Mouse (Mus musculus) CD8-positive naive resting alpha-beta T cell, adult 2 months (primary cell): ENCODE results near the gene Per1.

Source experiments
- DNase-seq, 2 experiments: peaks; one replicate each; pipeline ENCODE4 v3.0.0; 2022; ENCODE audit warnings: low read depth in 2 of 2, low spot score in 2 of 2

The Per1 gene

GRCm38 (mm10) chr11:69094697-69095429 lies at the start of gene Per1:
TSS of gene Per1 (plus strand) at chr11:69095217.
- peak; percentile 99 for DNase-seq

- DNase-seq, result peak; percentile 50 to 76
Observed at GRCm38 (mm10) chr11:69045531-69046394, 49.3 kb upstream of the Per1 start, which contains the start of gene Aurkb. TSS of gene Aurkb (plus strand) at chr11:69045647.

DNA sequence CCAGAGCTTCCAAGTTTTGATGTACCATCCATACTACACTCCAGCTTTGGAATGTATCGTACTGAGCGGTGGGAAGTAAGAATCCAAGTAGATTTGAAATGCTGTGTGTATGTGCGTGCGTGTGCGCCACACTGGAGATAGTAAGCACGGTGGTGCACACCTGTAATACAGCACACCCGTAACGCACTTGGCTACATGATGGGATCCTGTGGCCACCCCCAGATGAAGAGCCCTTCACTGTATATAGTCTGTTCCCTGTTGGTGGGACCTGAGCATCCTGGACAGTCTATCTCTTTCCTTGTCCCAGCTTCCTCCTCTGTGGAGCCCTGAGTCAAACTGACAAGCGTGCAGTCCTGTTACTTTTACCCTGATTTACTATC lies 48.6 kb upstream of the Per1 start:
- DNase-seq, result no peak

GRCm38 (mm10) chr11:69047592-69047991 lies 47.4 kb upstream of the Per1 start:
- no peak for DNase-seq

DNA sequence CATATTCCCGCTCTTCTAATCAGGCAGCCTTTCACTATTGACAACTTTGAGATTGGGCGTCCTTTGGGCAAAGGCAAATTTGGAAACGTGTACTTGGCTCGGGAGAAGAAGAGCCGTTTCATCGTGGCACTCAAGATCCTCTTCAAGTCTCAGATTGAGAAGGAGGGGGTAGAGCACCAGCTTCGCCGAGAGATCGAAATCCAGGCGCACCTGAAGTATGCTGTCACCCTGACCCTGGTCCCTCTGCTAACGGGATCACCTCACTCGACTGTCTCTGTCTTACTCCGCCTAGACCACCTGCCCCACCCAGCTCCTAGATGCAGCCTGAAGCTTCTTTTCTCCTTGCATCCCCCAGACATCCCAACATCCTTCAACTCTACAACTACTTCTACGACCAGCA lies 46.9 kb upstream of the Per1 start:
- DNase-seq, result no peak

DNA sequence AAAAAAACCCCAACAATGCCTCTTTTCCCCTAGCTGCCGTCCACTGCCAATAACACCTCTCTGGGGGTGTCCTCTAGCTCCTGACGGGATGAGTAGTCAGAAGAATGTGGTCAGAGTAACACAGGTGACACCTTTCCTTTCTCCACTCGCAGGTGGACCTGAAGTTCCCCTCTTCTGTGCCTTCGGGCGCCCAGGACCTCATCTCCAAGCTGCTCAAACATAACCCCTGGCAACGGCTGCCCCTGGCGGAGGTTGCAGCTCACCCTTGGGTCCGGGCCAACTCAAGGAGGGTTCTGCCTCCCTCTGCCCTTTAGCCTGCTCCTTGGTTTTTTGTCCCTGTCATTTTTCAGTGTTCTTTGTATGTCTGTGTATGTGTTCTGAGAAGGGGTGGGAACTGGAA lies 44.3 kb upstream of the Per1 start:
- no peak for DNase-seq

DNA sequence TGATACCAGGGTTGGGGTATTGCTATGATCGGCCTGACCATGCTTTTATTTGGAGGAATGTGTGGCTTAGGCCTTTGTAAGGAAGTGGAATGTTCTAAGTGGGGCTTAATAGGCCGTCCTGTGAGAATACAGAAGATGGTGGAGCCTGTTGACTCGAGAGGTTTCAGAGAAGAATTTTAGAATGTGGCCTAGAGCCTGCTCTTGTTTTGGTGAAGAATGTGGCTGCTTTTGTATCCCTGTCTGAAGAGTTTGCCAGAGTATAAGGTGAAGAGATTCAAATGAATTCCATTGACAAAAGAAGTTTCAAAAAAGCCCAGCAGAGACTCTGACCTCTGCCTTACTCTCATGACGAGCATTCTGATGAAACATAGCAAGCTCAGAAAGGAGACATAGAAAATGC lies 43.2 kb upstream of the Per1 start:
- no peak for DNase-seq

- DNase-seq, result no peak
Observed at GRCm38 (mm10) chr11:69052824-69053421, 42.1 kb upstream of the Per1 start.

DNA sequence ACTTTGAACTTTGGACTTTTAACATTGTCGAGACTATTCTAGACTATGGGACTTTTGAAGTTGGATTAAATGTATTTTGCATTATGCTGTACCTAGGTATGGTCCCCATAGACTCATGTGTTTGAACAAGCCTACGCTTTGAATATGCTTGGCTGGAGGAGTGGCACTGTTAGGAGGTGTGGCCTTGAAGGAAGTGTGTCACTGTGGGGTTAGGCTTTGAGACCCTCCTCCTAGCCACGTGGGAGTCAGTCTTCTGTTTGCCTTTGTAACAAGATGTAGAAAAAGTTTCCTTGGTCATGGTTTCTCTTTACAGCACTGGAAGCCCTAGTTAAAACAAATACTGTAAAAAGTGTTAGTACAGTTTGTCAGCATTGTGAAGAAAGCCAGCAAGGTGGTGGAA lies 41.2 kb upstream of the Per1 start:
- no peak for DNase-seq

- no peak for DNase-seq
Observed at GRCm38 (mm10) chr11:69058265-69058664, 36.8 kb upstream of the Per1 start.

DNA sequence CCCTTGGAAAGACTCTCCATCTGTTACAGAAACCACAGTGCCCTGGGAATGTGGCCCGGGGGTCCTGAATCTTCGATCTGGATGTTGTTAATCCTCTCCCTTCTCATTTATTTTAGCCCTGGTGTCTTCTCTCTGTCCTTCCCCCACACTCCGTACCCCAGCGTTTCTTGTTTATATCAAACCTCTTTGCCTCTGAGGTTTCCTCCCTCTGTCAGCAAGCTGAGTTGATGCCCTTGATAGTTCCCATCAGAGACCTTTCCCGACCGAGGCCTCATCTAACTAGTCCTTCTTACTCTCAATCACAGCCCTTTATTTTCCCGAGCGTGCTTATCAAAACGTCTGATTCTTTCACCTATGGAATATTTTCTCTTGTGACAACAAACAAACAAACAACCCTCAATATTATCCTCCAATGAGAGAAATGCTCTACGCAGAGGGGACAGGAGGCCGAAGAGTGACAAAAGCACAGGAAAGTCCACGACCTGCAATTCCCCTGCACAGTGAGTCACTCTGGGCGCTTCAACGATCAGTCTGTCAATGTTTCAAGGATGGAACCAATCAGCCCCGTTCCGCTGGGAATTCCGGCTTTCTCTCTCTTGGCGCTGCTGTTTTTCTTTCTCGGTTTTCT lies 36.2 kb upstream of the Per1 start:
- DNase-seq, result no peak

- peak; percentile 88 to 91 for DNase-seq
Observed at GRCm38 (mm10) chr11:69059357-69059974, 35.6 kb upstream of the Per1 start, which contains the start of gene Borcs6. TSS of gene Borcs6 (plus strand) at chr11:69059717.

DNA sequence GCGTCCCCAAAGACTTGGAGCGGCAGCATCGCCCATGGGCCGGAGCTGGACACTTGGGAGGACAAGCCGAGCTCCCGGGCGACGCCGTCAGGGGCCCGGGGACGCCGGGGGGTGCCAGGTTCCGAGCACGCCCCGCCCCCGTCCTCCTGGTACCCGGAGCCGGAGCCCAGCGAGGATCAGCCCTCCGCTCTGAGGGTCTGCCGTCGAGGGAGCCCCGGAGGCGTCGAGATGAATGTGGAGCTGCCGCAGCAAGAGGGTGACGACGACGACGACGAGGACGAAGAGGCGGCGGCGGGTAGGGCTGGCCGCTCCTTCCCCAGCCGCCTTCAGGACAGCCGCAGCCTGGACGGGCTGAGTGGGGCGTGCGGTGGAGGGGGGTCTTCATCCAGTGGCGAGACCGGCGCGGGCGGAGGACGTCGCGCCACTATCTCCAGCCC lies 35.0 kb upstream of the Per1 start:
- no peak for DNase-seq

GRCm38 (mm10) chr11:69060448-69061254 lies 34.4 kb upstream of the Per1 start:
- DNase-seq, result no peak

GRCm38 (mm10) chr11:69061255-69061912 lies 33.6 kb upstream of the Per1 start:
- no peak for DNase-seq

GRCm38 (mm10) chr11:69062194-69062760 lies 32.7 kb upstream of the Per1 start:
- DNase-seq, result peak; percentile 78 to 83

GRCm38 (mm10) chr11:69062761-69063224 lies 32.2 kb upstream of the Per1 start:
- peak; percentile 98 to 99 for DNase-seq

- peak; percentile 87 to 90 for DNase-seq
Observed at GRCm38 (mm10) chr11:69063413-69064201, 31.4 kb upstream of the Per1 start.
